Mouse (Mus musculus): ENCODE measurements around the gene Tbc1d2.

Gene Tbc1d2

DNA sequence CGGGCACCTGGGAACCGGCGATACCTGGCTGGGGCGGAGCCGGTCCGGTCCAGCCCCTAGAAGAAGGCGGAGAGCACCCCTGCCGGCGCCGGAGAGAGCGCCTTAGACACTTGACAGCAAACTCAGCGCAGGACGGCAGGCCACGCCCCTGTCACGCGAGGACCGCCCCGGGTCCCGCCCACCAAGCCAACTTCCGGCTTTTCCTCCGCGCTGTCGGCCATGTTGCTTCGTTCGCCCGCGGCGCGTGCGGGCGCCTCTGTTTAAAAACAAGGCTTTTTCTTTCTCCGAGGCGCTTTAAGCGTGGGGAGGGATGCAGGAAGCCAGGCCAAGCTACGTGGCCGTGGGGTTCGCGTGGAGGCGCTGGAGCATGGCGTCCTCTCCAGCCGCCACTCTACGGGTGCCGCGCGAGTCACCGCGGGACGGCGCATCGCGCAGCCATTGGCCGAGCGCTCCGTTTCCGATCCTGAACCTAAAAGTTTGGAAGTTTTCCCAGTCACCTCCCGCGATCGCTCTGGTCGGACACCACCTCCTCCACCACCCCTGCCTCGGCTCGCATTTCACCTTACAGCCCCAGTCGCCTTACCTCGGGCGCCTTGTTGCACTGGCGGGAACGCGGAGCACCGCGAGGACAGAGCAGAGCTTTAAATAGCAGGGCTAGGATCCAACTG is at the start of gene Tbc1d2:
Gene Tbc1d2, minus strand, starts transcription at position 124 of the 668 bp plus-strand sequence.
- peak; percentile 84 for DNase-seq (ENCODE audit: low spot score)

DNA sequence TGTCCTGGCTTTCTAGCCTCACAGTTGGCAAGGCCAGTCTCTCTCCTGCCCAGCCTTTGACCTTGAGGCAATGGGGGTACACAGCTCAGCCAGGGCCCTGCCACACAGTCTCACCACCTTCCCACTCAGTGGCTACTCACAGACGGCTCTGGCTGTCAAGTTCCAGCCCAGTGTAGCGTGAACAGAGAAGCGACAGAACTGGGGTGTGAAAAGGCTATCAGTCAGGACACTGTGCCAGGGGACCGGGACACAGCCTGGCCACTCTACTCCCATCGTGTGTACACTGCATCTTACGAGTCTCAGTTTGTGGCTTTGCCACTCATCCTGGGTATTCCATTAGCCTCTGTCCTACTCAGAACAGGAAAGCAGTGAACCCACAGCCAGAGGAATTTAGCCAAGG is 46.5 kb upstream of the Tbc1d2 start:
- no peak for DNase-seq (ENCODE audit: low spot score)

DNA sequence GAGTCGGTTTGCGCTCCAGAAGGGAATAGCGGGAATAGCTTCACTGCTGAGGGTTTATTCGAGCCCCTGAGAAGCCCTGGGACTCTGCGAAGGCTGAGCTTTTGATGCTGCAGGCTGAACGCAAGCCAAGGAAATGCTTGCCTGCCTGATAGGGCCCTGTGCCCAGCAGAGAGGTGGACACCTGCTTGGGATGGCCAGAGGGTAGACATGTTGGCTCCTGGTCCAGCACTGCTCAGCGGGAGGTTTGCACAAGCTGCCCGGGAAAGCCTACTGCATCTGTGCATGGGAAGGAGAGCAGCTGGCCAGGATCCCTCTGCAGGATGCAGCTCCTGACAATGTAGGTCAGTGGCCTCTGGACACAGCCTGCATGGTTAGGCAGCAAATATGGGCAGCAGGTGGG is 40.6 kb upstream of the Tbc1d2 start:
- DNase-seq (ENCODE audit: low spot score): no peak

DNA sequence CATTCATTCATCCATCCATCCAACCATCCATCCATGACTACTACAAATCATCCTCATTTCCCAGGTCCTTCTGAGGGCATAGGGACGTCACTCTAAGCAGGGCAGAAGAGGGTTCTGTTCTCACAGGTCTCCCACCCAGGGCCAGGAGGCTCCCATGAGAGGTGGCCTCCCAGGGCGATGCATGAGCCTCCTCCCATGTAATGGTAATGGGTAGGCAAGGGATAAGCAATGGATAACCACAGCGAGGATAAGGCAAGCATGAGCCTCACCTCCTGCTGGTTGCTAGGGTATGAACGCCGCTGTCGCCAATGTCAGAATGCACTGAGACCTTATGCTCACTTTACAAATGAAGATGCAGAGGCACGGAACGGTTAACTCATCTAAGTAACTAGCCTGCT is 40.0 kb upstream of the Tbc1d2 start:
- no peak for DNase-seq (ENCODE audit: low spot score)

DNA sequence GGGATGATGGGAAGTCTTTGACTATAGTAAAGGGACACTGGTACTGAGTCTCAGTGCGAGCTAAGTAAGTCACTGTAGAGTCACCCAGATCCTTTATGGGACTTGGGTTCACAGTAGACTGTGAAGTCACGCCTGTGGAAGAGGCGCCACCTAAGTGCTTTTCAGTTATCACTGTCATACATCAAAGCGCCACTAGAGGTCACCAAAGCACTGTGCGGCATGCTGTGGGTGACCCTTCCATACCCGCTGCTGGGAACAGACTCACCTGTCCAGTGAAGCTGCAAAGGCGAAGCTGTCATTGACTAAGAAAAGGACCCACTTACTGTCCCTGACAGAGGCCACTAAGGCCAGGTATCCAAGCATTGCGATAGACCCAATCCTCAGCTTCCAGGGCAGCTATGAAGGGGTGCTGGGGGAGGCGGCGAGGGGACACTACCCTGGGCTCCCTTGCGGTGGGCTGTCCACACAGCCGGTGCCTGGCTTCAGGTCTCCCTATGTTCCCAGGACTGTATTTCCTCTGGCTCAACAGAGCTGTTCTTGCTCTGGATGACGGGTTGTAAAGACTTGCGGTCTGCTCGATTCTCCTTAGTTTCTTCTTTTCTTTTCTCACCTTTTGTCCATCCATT is 39.5 kb upstream of the Tbc1d2 start:
- DNase-seq (ENCODE audit: low spot score): peak; percentile 11

DNA sequence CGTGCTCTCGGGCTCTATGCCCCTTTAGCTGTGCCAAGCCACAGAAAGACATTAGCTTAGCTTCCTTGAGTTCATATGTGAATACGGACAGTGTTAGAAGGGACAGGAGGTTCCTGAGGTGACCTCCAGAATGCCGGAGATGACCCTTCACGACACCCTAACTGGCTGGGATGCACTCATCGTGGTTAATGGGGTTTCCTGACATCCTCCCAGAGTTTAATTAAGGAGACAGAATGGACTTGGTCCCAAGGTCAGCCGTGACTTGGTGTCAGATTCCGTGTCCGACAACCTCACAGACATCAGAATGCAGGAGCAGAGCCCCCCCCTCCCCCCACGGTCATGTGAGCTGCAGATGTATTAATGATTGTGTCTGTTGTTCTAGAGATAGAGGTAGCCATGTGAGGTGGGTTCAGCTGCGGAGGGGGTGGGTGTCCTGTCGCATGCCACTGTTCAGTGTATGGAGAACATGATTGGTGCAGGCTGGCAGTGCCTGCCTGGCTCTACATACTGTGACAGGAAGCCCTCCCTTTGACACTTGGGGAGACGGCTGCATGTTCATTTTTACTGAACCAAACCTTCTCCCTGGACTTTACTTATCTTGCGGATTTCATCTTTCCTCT is 38.3 kb upstream of the Tbc1d2 start:
- no peak for DNase-seq (ENCODE audit: low spot score)

DNA sequence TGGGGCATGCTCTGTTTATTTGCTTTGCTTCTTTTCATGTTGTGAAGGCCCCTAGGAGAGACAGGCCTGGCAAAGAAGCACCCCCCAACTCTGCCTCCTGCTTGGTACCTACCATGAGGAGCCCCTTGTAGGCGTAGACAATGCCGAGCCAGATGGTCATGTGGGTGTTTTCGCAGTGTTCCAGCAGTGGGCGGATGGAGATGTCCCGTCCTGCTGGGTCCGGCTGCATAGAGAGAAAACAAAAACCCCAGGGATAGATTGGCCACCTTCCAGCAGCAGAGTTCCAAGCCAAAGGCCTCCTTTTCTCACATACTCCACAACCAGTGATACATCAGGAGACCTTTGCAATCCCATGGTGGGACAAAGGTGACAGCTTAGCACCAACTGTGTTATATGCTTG is 34.2 kb upstream of the Tbc1d2 start:
- DNase-seq (ENCODE audit: low spot score): no peak

DNA sequence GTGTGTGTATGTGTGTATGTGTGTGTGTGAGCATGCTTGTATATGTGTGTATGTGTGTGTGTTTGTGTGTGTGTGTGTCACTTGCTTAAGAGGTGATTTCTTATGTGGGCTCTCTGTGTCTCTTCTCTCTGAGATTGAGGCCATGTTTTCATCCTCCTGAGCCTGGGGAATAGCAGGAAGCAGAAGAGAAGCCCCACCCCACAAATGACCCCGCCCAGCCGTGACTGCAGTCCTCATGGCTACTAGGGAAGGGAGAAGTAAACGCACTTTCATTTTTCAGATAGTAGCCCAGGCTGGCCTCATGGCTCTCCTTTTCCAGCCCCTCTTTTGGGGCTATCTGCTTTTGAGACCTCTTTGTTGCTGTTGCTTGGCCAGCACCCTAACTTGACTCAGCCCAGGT is 26.6 kb upstream of the Tbc1d2 start:
- no peak for DNase-seq (ENCODE audit: low spot score)

DNA sequence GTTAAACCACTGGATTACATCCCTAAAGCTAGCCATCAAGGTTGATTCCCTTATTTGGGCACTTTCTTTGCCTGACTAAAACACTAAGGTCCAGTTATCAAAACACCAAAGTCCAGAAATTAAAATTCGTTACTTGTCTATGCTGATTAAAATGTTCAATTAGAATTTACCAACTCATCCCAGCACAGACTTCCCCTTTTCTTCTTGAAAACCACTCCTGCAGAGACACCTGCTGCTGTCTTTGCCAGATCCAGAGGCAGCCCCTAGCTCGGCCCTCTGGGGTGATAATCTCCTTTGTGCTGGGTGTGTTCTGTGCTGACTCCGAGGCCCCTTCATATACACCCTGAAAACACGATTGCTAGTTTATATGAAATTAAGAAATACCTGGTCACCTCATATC is 26.0 kb upstream of the Tbc1d2 start:
- DNase-seq (ENCODE audit: low spot score): no peak

DNA sequence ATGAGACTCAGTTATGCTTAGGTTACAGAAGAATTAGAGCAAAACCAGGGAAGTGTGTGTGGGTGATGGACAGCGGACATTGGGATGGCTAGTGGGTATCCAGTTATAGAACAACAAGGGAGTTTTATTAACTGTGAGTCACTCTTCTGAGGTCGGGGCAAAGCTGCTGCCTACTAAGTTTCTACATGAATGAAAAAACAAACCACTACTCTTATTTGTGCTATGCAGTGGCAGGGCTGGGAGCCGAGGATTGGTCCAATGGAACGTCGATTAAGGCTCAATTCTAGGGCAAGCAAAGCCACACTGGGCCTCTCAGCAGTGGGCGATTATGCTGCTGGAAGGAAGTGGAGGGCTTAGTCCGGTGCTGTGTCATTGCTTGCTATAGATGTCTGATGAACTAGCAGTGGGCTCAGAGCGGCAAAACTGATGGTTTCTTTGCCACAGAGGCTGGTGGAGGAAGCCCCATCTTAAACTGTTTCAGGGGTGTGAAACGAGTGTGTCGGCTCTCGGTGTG is 25.3 kb upstream of the Tbc1d2 start:
- no peak for DNase-seq (ENCODE audit: low spot score)

DNA sequence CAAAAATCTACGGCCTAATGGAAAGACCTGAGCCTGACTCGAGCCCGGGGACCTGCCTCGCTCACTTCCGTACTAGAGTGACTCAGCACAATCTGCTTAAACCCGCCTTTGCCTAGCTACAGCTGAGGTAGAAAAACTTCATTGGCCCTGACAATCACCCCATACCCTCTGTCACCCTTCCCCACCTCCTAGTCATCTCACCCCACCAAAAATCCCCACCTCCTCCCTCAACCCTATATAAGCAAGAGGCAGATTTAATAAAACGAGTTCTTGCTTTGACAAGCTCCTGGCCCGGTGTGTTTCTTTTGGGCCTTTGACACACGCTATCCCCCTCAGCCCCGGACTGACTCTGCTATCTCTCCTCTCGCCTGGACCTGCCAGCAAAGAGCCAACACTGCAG is 18.6 kb upstream of the Tbc1d2 start:
- no peak for DNase-seq (ENCODE audit: low spot score)

DNA sequence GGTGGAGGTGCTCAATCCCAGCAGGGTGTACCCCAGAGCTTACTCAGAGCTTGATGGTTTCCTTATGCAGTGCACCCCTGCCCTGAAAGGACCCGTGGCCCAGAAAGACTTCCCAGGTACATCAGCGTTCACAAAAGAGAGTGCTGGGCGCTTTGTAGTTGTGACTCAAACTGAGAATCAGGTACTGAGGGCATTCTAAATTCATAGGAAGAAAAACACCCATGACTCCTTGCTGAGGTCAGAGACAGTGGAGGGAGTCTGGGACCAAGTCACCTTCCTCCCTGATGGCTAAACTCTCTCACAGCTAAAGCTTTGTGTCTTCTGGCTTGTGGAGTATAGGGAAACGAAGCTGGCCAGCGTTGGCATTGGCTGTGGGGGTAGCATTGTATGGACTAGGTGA is 16.4 kb upstream of the Tbc1d2 start:
- DNase-seq (ENCODE audit: low spot score): no peak

DNA sequence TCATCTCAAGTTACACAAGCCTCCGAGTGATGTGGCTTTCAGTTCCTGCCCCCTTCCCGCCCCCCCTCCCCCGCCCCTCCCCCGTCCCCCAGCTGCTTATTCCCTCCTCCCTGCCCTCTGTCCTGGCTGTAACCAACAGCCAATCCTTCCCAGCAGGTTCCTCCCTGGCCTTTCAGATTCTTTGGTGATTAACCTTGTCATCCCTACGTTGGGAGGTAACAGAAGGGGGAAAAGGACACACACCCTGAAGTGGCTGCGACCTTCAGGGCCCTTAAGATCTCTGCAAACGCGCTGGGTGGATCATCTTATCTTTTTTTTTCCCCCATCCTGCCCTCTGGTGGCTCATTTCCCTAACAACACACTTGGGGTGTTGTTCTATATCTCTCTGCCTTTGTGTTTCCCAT is 15.4 kb upstream of the Tbc1d2 start:
- DNase-seq (ENCODE audit: low spot score): no peak

DNA sequence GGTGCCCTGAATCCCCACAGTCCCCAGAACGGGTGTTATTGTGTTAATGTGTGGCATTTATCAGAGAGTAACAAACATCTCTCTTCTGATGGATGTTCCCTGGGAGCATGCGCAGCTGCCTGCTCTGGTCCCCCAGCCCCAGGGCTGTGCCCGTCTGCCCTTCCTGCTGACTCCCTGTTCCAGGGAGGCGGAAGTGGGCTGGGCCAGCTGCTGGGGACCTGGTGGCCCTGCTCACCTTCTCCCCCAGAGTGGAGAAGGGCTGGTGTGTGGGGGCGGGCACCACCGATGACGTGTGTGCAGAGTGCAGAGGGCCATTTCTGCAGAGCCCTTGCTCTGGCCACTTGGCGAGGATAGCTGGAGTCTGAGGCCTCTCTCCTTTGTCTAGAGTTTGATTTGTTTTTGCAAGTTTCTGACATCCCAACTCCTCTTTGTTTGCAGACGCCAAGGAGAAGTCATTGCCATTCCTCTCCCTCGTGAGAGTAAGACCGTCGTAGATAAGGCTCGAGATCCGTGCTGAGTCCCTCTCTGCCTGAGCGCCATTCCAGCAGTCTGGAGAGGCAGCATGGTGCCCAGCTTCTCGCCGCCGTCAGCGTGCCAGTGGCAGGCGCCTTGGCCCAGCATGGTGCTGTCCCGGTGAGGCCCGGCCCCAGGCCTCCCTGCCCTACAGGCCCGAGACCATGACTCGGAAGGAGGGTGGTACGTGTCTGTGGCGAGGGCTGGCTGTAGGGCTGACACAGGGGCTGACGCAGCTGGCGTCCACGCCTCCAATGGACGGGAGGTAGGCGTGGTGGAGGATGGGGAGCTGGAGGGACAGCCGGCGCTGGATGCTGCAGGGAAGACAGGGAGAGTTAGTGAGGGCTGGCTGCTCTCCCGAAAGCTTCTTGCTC is 14.4 kb upstream of the Tbc1d2 start:
- DNase-seq (ENCODE audit: low spot score): peak; percentile 65

DNA sequence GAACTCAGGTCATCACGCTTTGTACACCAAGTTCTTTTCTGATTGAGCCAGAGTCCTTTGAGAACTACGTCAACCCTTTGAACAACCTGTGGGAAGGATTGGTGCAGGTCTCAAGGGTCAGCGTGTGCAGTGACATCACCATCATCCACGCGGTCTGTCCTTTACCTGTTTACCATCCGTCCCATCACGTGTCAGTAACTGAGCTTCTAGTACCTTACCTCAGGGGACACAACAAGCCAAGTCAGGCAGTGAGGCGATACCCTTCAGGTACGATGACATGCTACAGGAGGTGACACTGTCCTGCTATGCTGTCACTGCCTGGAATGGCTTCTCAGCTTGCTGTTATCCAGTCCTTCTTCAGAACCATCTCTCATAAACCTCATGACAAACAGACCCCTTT is 11.4 kb upstream of the Tbc1d2 start:
- DNase-seq (ENCODE audit: low spot score): no peak

DNA sequence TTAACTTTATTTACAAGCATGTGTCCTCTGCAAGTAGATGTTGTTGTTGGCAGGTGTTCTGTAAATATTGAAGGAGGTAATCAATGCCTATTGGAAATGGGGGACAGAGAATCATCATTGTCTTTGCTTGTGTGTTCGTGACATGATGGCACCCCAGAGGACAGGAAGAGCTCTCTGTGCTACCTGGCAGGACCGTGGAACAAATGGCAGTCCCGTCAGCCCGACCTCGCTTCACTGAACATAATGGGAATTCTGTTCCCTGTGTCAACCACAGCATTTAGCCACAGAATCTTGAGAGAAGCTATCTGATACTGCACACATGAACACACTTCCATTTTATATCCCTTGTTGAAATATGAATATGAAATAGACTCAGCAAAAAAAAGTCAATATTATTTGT is 8.9 kb upstream of the Tbc1d2 start:
- DNase-seq (ENCODE audit: low spot score): no peak

DNA sequence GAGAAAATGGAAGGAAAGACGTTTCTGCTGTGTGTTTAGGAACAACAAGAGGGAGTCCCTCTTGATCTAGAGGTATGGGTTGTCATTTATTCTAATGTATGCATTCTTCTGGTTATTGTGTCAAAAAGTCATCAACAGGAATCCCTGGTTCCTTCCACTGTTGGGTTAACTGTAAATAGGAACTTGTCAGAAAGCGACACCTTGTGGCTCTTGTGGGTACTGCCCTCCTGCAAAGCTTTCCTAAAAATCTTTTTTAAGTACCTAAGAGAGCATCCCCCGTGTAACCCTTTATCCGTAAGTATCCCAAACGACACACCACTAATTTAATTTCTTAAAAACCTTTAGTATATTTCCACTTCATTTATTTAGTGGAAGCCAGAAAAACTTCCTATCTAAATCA is 7.1 kb upstream of the Tbc1d2 start:
- DNase-seq (ENCODE audit: low spot score): no peak

DNA sequence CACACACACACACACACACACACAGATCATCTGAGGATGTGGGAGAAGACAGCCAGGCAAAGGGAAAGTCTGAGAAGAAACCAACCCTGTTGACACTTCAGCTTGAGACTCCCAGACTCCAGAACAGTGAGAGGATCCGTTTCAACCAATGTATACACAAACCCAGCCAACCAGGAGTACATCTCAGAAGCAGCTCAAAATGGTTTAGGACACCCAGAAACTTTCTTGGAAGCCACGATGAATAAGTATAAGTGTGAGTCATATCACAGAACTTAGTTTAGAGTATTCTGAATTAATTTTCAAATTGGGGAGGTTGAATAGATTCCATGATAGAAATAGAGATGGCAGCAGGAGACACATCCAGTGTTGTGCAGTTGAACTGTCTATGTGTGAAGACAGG is 5.9 kb upstream of the Tbc1d2 start:
- DNase-seq (ENCODE audit: low spot score): no peak

DNA sequence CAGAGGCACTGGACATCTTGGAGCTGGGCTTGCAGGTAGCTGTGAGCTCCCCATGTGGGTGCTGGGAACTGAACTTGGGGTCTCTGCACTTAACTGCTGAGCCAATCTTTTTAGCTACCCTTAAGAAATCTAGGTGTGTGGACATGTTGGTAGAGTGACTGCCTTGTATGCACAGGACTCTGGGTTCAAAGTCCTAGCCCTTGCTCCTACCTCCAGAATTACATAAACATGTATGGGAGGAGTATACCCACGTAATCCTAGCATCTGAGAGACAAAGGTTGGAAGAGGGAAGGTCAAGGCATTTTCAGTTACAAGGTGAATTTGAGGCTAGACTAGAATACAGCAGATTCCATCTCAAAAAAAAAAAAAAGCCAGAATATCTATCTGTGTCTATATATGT is 5.3 kb upstream of the Tbc1d2 start:
- DNase-seq (ENCODE audit: low spot score): no peak

DNA sequence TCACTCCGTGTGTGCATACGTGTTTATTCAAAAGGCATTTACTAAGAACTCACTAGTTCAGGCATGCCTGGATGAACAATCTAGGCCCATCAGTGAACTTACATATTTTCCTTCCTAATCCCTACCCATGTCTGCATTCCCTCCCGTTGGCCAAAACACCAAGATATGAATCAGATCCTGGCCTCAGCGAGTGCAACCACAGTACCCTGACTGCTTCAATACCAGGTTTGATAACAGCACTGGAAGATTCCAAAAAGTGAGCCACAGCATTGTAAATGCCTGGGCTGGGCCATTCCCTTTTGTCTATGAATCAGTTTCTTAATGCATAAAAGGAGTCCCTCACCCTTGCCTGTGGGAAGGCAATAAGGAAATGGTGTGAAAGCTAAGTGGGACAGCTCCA is 848 bp downstream of the Tbc1d2 start:
- no peak for DNase-seq (ENCODE audit: low spot score)

DNA sequence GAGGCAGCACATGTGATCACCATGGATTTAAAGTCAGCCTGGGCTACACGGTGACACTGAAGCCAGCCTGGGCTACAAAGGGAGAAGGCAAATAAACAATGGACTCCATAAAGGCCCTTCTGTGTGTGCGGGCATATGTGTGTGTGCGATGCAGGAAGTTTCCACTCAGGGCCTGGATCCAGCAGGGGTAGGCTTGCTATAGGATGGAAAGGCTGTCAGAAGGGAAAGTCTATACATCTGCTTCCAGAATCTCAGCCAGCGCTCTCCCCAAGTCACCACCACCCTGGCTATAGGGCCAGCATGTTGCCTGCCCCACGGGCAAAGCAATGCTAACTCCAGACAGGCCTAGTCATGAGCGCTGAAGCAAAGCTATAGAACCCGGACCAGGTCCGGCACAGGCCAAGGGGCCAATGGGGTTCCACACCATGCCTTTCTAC is 6.3 kb downstream of the Tbc1d2 start:
- DNase-seq (ENCODE audit: low spot score): no peak

DNA sequence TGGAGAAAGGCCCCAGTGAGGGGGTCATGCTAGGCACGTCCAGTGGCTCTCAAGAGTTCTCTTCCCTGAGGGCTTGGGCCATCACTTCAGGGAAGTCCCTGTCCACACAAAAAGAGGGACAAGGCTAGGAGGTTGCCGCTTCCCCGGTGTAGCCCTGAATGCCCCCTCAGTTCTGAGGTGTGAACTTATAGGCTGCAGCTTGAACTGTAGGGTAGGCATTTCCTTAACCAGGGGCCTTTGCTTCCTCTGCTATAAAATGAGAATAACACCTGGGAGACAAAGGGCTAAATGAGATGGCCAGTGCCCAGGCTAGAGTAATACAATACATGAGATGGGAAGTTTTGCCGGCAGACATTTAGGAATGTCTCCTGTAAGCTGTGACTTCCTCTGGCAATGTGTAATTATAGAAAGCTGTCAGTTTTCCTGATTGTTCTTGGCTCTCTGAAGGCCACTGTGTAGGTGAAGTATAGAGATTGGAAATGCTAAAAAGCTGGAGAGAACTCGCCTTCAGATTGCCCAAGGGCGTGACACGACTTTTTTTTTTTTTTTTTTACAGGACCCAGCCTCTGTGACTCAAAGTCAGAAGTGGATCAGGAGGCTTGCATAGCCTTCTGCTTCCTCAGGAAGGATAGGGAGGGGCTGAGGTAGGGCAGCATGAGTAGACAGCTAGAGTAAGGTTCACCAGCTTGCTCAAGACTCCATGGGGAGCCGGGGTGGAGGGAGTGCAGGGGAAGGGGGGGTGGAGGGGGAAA is 6.9 kb downstream of the Tbc1d2 start:
- DNase-seq (ENCODE audit: low spot score): no peak
